Mouse (Mus musculus) limb, embryonic 14.5 days (tissue): Measurements from ENCODE around the gene Dram1. TPM values are rescaled to one million over a fixed set of nuclear protein-coding genes. Genes with fewer than 3 reads are reported as not detected.
A peak's percentile ranks its signal among the peaks of the same experiment; 100 is the strongest.

Experiments
- ATAC-seq: fragments of 200-750 bp; cut with Nextera tagmentation; 2 replicates; pipeline ENCODE4 v1.8.0; 2017; ENCODE audit warnings: low read depth, moderate number of reproducible peaks, moderate TSS enrichment; ENCODE audit not compliant: low FRiP score
- DNase-seq: peaks from one replicate; pipeline ENCODE4 v3.0.0-alpha.2; 2015; ENCODE audit warnings: low spot score
- H3K27ac ChIP-seq: fragments of 300-500 bp; sonication (generic); replicated peaks from 2 replicates; pipeline ENCODE4 v1.5.1; 2014; ENCODE audit warnings: low read depth, mild to moderate bottlenecking, low read length, moderate library complexity, mixed read lengths
- H3K27me3 ChIP-seq: fragments of 300-500 bp; sonication (generic); 2 replicates; pipeline ENCODE4 v1.6.1; 2014; ENCODE audit warnings: low read length, mixed read lengths; ENCODE audit not compliant: control insufficient read depth, insufficient read depth
- H3K36me3 ChIP-seq: fragments of 300-500 bp; sonication (generic); 2 replicates; pipeline ENCODE4 v1.6.1; 2014; ENCODE audit warnings: mild to moderate bottlenecking, low read length, moderate library complexity, mixed read lengths; ENCODE audit not compliant: control insufficient read depth, insufficient read depth
- H3K4me1 ChIP-seq: fragments of 300-500 bp; sonication (generic); 2 replicates; pipeline ENCODE4 v1.6.1; 2014; ENCODE audit warnings: antibody characterized with exemption, low read length, mixed read lengths; ENCODE audit not compliant: control insufficient read depth, insufficient read depth
- H3K4me2 ChIP-seq: fragments of 300-500 bp; sonication (generic); replicated peaks from 2 replicates; pipeline ENCODE4 v1.6.1; 2014; ENCODE audit warnings: low read depth, mild to moderate bottlenecking, low read length, moderate library complexity; ENCODE audit not compliant: severe bottlenecking
- H3K4me3 ChIP-seq: fragments of 300-500 bp; sonication (generic); replicated peaks from 2 replicates; pipeline ENCODE4 v1.5.1; 2014; ENCODE audit warnings: low read length
- H3K9ac ChIP-seq: fragments of 300-500 bp; sonication (generic); 2 replicates; pipeline ENCODE4 v1.6.1; 2014; ENCODE audit warnings: mild to moderate bottlenecking, low read depth, low read length, moderate library complexity; ENCODE audit not compliant: severe bottlenecking
- H3K9me3 ChIP-seq: fragments of 300-500 bp; sonication (generic); 2 replicates; pipeline ENCODE4 v1.6.1; 2016; ENCODE audit warnings: low read length; ENCODE audit not compliant: control insufficient read depth
- POLR2A ChIP-seq: fragments of 200-500 bp; IDR thresholded peaks from 2 replicates; pipeline ENCODE4 v1.8.0; 2012; ENCODE audit warnings: inconsistent platforms, mild to moderate bottlenecking, moderate library complexity, borderline replicate concordance; ENCODE audit not compliant: insufficient read depth, insufficient read length; ENCODE audit errors: extremely low read depth
- WGBS: fragments of 180-500 bp; shearing (Covaris S2); extraction: QIAGEN DNeasy Blood & Tissue Kit; methylation state at CpG from one replicate; pipeline ENCODE4 v1.1.7; 2014; 5-methylcytosine and 5-hydroxymethylcytosine counted together
- polyA plus RNA-seq, 2 experiments: library from polyadenylated mRNA; depleted of rRNA in 1 of 2; stranded (reverse) in 1 of 2; unstranded in 1 of 2; fragments of >200 nt; fragmentation: Nextera tagmentation in 1 of 2; extraction: Ambion mirVana in 1 of 2; gene quantifications; 2 replicates each; pipeline versions ENCODE4 v1.2.1 to v1.2.3; 2012 to 2014

Dram1 gene
- polyA plus RNA-seq, 2 experiments = 1.8 to 2.2 TPM

DNA sequence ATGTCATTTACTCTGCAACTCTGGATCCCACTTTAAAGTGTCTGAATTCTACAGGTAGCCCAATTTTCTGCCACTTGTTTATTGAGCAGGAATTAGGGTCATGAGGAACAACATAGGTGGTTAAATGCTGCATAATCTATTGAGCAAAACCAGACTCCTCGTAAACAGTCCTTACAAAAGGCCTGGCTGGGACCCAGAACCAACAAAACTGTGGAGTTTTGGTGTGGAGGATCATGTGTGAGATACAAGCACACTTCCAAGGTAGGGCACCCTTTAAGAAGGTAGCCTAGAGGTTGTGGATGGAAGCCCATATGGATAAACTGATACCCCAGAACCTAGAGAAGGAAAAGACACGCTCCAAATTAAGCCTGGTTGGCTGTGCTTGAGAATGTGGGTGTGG lies 28.2 kb downstream of the Dram1 start:
- ATAC-seq (0 out of 2 replicates have a peak, but pooled peaks have one; percentile 12), DNase-seq (no peak)
- Histone ChIP-seq H3K36me3 (no peaks in the 10 kb centered on the region), H3K4me2 (no peak overlapping the region), H3K27me3 (no peaks in the 10 kb centered on the region), H3K4me1 (peaks cover 9% of the 10 kb centered on the region), H3K9me3 (no peaks in the 10 kb centered on the region), H3K4me3 (no peak overlapping the region), H3K27ac (no peak overlapping the region), H3K9ac (no peak overlapping the region)
- WGBS = 37% methylated on average over 2 of the region's 2 CpGs
- no peak for TF ChIP-seq POLR2A

DNA sequence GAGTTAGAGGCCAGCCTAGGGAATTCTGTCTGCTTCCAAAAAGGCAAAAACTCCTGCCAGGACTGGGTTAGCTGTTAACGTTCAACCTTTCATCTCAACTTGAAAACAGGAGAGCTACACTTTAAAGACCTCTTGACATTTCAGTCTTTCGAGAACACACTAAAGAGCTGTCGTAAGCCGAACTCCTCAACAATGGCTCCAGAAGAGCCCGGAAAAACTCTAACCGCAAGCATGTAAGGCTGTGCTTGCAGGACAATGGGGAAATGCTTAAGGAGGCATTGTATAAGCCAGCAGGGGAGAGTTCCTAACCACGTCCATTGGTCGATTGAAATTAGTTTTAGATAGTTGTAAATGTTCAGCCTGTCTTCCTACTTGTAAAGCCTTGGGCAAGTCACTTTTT lies 29.1 kb downstream of the Dram1 start:
- Histone ChIP-seq H3K27ac (no peak overlapping the region), H3K4me2 (no peak overlapping the region), H3K27me3 (no peaks in the 10 kb centered on the region), H3K9ac (no peak overlapping the region), H3K4me3 (no peak overlapping the region), H3K36me3 (no peaks in the 10 kb centered on the region), H3K9me3 (no peaks in the 10 kb centered on the region), H3K4me1 (peaks cover 9% of the 10 kb centered on the region)
- no peak for TF ChIP-seq POLR2A
- WGBS = 44% methylated on average over 8 of the region's 8 CpGs
- DNase-seq (peak; percentile 13), ATAC-seq (no peak)

DNA sequence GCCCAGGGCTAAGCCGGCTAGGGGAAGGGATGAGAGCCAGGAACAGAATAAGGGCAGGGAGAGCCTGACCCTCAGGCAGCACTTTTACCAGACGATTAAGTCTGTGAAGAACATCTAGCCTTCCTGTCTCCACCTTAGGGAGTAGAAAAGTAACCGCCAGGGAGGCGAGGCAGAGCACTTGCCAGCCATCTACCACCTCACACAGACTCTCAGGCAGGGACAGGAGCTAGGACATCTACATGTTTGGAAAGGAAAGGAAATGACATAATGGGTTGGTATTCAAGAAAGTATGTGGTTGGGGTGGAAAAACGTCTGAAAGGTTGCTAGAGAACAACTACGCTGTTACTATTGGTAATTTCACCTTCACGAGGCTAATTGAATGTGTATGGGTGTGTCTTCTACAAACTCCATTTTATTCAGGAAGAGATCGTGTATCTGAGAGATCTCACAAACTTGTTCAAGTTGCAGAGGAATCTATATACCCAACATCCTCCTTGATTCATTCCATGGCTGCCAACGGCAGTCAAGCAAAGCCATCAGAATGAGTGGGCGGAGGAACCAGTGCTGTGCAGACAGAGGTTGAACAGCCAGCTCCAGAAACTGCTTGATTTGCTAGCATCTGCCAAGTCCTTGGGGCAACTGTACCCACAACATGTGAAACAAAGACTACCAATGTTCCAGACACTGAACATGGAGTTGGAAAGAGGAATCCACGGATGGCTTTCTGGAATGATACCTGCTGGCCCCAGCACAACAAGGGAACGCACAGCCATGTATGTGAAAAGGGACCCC lies 32.2 kb downstream of the Dram1 start:
- H3K4me3 ChIP-seq = no peak overlapping the region
- no peak for DNase-seq
- no peak overlapping the region for H3K27ac ChIP-seq
- no peak overlapping the region for H3K4me2 ChIP-seq
- H3K36me3 ChIP-seq = no peaks in the 10 kb centered on the region
- ATAC-seq = no peak
- no peaks in the 10 kb centered on the region for H3K27me3 ChIP-seq
- TF ChIP-seq POLR2A = no peak
- WGBS = 73% methylated on average over 12 of the region's 12 CpGs
- H3K9me3 ChIP-seq = no peaks in the 10 kb centered on the region
- peaks cover 9% of the 10 kb centered on the region for H3K4me1 ChIP-seq
- H3K9ac ChIP-seq = no peak overlapping the region

DNA sequence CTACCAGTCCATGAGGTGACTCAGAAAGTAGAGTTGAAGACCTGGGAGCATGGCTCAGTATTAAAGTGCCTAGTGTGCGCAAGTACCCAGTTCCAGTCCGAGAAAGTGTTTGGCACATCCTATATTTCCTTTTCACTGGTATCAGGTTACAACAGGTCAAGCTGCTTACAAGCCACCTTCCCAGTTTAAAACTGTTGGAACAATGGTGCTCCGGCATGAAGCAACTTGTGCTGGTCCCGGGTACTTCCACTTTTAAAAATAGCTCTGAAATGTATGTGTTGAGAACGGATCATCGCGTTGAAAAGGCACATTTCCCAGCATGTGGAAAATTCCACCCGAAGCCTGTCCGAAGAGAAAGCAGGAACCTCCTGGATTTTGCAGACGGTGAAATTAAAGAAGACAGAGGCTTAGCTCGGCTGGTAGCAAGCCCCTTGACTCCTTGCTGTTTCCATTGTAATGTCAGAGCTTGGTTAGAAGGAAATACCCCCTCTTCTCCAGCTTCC lies 32.9 kb downstream of the Dram1 start:
- ATAC-seq (no peak), DNase-seq (no peak)
- Histone ChIP-seq H3K36me3 (no peaks in the 10 kb centered on the region), H3K9ac (no peak overlapping the region), H3K4me2 (no peak overlapping the region), H3K9me3 (no peaks in the 10 kb centered on the region), H3K27ac (no peak overlapping the region), H3K4me3 (no peak overlapping the region), H3K4me1 (peaks cover 4% of the 10 kb centered on the region; the same call in 1 of the 2 replicates), H3K27me3 (no peaks in the 10 kb centered on the region)
- TF ChIP-seq POLR2A = no peak
- 45% methylated on average over 11 of the region's 11 CpGs for WGBS

DNA sequence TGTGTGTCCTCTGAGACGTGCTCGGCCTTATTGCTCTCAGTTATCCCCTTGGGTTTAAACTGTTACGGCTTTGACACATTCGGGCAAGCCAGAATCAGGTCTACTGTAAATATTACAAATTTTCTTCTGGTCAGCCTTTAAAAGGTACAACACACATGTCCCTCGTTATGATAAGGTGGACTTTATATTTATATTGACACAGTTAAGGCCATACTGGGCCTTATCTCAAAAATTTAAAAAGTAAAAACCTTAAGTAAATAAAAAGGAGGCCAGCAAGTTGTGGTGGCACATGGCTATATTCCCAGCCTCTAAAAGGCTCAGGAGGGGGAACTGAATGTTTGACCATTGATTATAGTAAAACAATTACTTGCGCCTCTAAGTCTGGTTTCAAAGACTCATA lies 37.5 kb downstream of the Dram1 start:
- no peak overlapping the region for H3K27ac ChIP-seq
- ATAC-seq = no peak
- H3K9ac ChIP-seq = no peak overlapping the region
- H3K4me1 ChIP-seq = no peaks in the 10 kb centered on the region
- no peak overlapping the region for H3K4me2 ChIP-seq
- TF ChIP-seq POLR2A = no peak
- no peaks in the 10 kb centered on the region for H3K9me3 ChIP-seq
- H3K4me3 ChIP-seq = no peak overlapping the region
- no peak for DNase-seq
- H3K36me3 ChIP-seq = no peaks in the 10 kb centered on the region
- 62% methylated on average over 6 of the region's 6 CpGs for WGBS
- no peaks in the 10 kb centered on the region for H3K27me3 ChIP-seq
